Mouse (Mus musculus): ENCODE results near the gene Ntn1.
A peak's percentile ranks its signal among the peaks of the same experiment; 100 is the strongest.

The Ntn1 gene

DNA sequence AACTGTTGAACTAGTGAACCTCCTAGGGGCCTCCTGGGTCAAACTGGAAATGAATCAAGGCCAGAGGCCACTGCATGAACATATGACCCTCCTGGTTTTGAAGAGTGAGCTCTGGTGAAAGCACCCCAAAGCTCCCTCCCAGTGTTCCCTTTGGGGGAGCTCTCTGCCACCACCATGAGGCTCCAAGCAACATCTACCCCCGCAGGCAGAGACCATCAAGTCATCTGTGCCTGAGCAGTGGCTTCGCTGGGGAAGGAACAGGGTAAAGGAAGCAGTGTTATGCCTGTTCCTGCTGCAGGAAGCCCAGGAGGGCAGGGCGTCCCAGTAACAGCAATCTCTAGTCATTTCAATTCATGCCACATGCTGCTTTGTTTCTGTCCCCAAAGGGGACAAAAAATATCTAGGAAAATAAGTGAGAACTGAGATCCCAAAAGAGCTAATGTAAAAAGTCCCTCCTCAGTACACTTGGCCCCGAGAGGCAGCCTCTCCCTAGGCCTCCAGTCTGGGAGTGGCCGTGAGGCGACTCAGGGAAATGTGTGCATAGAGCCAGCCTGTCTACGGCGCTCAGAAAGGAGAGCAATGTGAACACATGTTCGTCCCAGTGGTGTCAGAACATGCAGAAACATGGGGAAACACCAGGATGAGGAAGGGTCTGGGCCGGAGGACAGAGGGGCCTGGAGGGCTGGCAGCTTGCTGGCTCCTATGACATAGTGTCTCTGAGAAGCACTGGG, 139.3 kb downstream of the Ntn1 start:
- peak; percentile 44 for DNase-seq

GRCm38 (mm10) chr11:68260399-68260798, 140.2 kb downstream of the Ntn1 start:
- no peak for DNase-seq

DNA sequence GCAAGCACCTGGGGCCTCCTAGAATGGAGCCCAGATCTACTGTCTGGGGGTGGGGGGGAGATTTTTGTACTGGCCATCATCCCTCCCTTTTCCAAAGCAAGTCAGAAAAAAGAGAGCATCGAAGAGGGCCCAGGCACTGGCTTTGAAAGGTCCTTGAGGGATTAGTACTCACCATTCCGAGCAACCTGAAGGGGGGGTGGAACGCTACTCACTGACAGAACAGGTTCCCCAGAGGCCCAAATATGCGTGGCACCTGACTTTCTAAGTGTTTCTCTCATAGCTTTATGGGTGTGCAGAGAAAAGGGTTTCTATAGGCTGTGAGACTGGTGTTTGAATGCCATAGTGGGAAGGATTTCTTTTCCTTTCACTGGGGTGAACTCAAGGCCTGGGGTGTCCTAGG, 142.1 kb downstream of the Ntn1 start:
- DNase-seq, result no peak

DNA sequence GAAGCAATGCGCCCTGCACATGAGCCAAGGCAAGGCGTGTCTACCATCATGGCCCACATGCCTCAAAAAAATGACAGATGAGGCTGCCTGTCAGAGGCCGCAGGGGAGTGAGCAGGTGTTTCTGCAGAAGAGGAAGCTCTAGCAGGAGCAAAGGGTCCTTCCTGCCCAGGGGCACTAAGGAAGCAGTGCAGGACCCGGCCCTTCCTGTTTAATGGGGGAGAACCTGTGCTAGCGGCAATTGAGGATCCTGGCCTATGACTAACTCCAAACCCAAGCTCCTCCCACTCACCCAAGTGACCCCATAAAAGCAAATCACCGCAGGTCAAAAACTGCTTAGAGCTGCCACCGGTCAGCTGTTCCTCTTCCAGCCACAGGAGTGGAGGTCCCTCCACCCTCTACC, 147.1 kb downstream of the Ntn1 start:
- DNase-seq, result peak; percentile 45

GRCm38 (mm10) chr11:68250106-68250505, 150.5 kb downstream of the Ntn1 start:
- DNase-seq, result no peak

DNA sequence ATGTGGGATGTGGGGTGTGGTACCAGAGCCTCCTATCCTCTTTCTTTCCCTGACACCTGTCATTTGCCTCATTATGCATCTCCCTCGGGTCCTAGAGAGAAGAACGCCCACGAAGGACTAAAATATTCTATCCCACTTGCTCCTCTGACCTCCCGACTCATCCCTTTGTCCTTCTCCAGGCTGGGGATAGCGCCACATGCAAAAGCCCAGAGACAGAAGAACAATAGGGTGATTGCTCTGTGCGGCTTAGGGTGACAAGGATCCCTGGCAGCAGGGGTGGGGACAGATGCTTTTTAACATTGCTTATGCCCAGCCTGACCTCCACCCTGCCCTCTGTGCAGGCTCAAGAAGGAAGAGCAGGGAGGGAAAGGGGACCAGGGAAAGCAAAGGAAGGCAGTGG, 152.7 kb downstream of the Ntn1 start:
- DNase-seq, result no peak

DNA sequence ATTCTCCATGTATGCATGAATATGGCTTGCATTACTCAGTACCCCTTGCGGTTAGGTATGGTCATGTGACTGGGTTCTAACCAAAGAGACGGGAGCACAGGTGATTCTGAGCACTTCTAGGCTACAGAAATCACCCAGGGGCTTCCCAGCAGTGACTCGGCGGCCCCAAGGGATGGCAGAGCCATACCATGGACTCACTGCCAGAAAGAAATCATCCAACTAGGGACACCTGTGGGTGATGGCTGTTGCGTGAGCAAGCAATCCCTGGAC, 155.7 kb downstream of the Ntn1 start:
- no peak for DNase-seq

- no peak for DNase-seq
These were observed 156.2 kb downstream of the Ntn1 start for GRCm38 (mm10) chr11:68244254-68244991.

- DNase-seq, result no peak
These were observed 160.9 kb downstream of the Ntn1 start for GRCm38 (mm10) chr11:68239756-68240155.

GRCm38 (mm10) chr11:68233469-68233965, 167.1 kb downstream of the Ntn1 start:
- DNase-seq, result no peak

GRCm38 (mm10) chr11:68231558-68231957, 169.1 kb downstream of the Ntn1 start:
- DNase-seq, result peak; percentile 51

DNA sequence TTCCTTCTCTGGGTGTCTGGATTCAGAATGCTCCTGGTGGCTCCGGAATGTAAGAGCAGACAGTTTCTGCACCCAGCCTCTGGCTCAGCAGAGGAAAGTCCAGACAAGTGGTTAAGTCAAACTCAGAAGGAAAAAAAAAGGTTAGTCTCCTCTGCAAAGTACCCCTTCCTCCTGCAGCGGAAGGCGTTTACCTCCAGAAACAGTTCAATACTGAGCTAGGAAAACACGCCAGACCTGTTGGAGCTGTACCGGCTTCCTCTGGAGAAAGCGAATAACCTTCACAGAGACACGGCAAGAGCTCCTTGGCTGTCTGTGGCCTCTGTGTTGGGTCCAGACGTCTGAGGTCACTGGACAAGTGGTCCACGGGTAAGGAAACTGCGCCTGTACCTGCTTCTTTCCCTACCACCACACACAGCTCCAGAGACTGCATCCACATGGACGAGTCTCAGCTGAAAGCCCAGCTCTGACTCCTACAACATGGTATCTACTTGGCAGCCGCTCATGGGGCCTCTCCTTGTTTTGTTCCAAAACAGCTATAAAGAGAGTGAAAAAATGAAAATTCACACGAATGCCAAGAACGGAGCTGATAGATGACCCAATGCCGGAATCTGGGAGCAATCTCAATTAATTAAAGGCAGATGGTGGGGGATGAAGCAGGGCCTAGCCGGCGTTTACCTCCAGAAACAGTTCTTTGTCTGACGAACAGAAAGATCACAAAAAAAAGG, 171.5 kb downstream of the Ntn1 start:
- no peak for DNase-seq

GRCm38 (mm10) chr11:68227837-68228236, 172.8 kb downstream of the Ntn1 start:
- peak; percentile 48 for DNase-seq

DNA sequence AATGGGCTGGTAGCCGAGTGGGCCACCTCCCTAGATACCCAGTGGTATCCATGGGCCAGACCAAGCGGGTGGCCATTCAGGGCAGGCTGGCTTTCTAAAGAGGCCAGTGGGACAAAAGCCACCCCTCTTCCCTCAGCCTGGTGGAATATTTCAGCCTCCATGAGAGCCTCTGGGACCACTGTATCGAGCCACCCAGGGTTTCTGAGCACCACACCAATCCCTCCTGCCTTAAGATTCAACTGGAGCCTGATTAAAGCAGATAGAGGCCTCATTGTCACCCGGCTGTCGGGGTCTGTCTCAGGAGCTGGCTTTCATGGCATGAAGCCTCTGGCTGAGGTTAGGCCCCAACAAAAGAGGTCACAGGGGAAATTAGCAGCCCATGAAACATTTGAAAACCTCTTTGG, 174.0 kb downstream of the Ntn1 start:
- no peak for DNase-seq

- peak; percentile 58 for DNase-seq
These were observed 177.5 kb downstream of the Ntn1 start for GRCm38 (mm10) chr11:68223143-68223542.

DNA sequence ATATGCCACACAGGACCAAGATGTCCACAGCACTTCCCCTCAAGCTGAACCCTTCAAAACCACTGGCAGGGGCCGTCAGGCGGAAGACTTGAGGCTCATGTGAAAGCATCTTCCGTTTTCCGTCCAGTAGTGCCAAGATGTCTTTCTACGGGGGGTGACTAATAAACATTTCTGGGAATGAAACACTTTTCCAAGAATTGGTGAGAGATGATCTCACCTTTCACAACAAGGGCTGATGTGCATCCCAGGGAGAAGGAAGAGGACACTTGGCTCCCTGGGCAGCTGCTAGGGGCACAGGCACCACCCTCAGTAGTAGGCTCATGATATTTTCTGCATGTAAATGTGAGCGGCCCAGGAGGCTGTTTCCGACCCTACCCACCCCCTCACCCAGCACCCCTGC, 178.4 kb downstream of the Ntn1 start:
- DNase-seq, result no peak

GRCm38 (mm10) chr11:68220733-68221132, 179.9 kb downstream of the Ntn1 start:
- DNase-seq, result no peak

- no peak for DNase-seq
These were observed 184.6 kb downstream of the Ntn1 start for GRCm38 (mm10) chr11:68216041-68216440.

DNA sequence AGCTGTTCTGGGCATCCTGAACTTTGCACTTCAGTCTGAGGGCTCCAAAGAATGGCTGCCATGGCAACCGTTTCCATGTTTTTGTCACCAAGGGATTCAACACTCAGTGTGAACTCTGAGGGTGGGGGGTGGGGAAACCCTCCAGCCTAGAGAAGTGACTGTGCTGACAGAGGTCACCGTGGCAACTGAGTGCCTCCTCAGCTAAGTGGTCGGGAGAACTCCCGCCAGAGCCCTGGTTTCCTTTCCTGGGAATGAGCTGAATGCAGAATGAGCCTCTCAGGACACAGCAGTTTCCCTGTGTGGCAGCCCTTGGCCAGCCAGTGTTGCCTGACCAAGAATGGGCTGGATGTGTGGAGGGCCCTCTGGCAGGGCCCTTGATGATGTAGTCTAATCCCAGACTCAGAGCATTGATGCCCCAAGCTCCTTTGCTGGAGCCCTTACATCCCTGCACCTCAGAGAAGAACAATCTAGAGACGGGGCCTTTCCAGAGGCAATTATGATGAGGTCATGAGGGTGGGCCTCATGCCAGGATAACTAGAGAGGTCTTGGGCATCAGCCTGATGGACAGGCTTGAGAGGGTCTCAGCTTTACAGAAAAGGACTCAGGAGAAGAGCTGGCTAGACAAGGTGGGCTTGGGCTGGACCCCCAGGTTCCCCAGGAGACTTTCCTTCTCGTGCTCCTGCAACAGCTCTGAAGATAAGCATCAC, 185.3 kb downstream of the Ntn1 start:
- no peak for DNase-seq

- DNase-seq, result no peak
These were observed 186.0 kb downstream of the Ntn1 start for GRCm38 (mm10) chr11:68214496-68215205.

GRCm38 (mm10) chr11:68213896-68214295, 186.7 kb downstream of the Ntn1 start:
- DNase-seq, result peak; percentile 48

- DNase-seq, result peak; percentile 87
These were observed 188.6 kb downstream of the Ntn1 start for GRCm38 (mm10) chr11:68211924-68212578.

Data from thymus, postnatal 4 days (tissue).